Mouse (Mus musculus) heart, embryonic 15.5 days (tissue): ENCODE measurements around the gene Zpbp2. TPM values are rescaled to one million over a fixed set of nuclear protein-coding genes. Genes with fewer than 3 reads are reported as not detected.

ENCODE experiments used
- ATAC-seq: fragments of 200-750 bp; cut with Nextera tagmentation; replicated peaks from 2 replicates; pipeline ENCODE4 v1.8.0; 2017; ENCODE audit warnings: low read depth, moderate TSS enrichment; ENCODE audit not compliant: insufficient number of reproducible peaks, insufficient read depth, low FRiP score
- H3K27ac ChIP-seq: fragments of 300-500 bp; sonication (generic); 2 replicates; pipeline ENCODE4 v1.5.1; 2015; ENCODE audit warnings: mild to moderate bottlenecking, inconsistent platforms
- H3K27me3 ChIP-seq: fragments of 300-500 bp; sonication (generic); 2 replicates; pipeline ENCODE4 v1.6.1; 2015; ENCODE audit warnings: inconsistent platforms
- H3K36me3 ChIP-seq: fragments of 300-500 bp; sonication (generic); 2 replicates; pipeline ENCODE4 v1.6.1; 2015; ENCODE audit warnings: mild to moderate bottlenecking, inconsistent platforms
- H3K4me1 ChIP-seq: fragments of 300-500 bp; sonication (generic); replicated peaks from 2 replicates; pipeline ENCODE4 v1.6.1; 2015; ENCODE audit warnings: inconsistent platforms
- H3K4me2 ChIP-seq: fragments of 300-500 bp; sonication (generic); 2 replicates; pipeline ENCODE4 v1.6.1; 2015; ENCODE audit warnings: inconsistent platforms, mild to moderate bottlenecking, moderate library complexity
- H3K4me3 ChIP-seq: fragments of 300-500 bp; sonication (generic); 2 replicates; pipeline ENCODE4 v1.5.1; 2015; ENCODE audit warnings: mild to moderate bottlenecking, inconsistent platforms
- H3K9ac ChIP-seq: fragments of 300-500 bp; sonication (generic); 2 replicates; pipeline ENCODE4 v1.6.1; 2015; ENCODE audit warnings: mild to moderate bottlenecking, inconsistent platforms
- H3K9me3 ChIP-seq: fragments of 300-500 bp; sonication (generic); replicated peaks from 2 replicates; pipeline ENCODE4 v1.6.1; 2016; ENCODE audit warnings: inconsistent platforms
- WGBS: fragments of 180-500 bp; shearing (Covaris S2); methylation state at CpG from one replicate; pipeline ENCODE4 v1.1.7; 2015; ENCODE audit warnings: mixed read lengths; 5-methylcytosine and 5-hydroxymethylcytosine counted together
- polyA plus RNA-seq: library from polyadenylated mRNA; unstranded; fragments of >200 nt; fragmentation: Nextera tagmentation; extraction: Ambion mirVana; gene quantifications from 2 replicates; pipeline ENCODE4 v1.2.1, GENCODE M21; 2015

Gene Zpbp2
- polyA plus RNA-seq, 1 experiment from 2014 or later, result 0.11 TPM

DNA sequence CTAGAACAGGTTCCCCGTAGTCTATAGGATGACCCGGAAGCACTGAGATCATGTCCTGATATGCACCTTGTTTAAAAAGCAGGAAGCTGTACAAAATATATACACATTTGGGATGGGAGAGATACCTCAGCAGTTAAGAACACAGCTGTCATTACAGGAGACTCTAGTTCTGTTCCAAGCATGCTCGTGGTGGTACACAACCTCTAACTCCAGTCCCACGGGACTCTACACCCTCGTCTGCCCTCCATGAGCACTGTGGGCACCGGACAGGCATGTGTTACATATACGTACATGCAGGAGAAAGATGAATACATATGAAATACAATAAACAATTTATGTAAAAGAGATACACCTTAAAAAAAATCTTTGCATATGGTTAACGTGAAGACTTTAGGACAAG, 8.3 kb upstream of the Zpbp2 start:
- 70% methylated on average over 8 of the region's 8 CpGs for WGBS
- peaks cover 10% of the 10 kb centered on the region for H3K4me1 ChIP-seq
- ATAC-seq, result no peak
- no peaks in the 10 kb centered on the region for H3K9me3 ChIP-seq
- H3K4me2 ChIP-seq, result no peak overlapping the region
- H3K27ac ChIP-seq, result no peak overlapping the region
- H3K9ac ChIP-seq, result no peak overlapping the region
- no peaks in the 10 kb centered on the region for H3K36me3 ChIP-seq
- no peak overlapping the region for H3K4me3 ChIP-seq
- H3K27me3 ChIP-seq, result peaks cover 50% of the 10 kb centered on the region

- Histone ChIP-seq H3K36me3 (no peaks in the 10 kb centered on the region), H3K4me2 (no peak overlapping the region), H3K4me3 (no peak overlapping the region), H3K9me3 (no peaks in the 10 kb centered on the region), H3K27ac (no peak overlapping the region), H3K9ac (no peak overlapping the region), H3K4me1 (peaks cover 10% of the 10 kb centered on the region), H3K27me3 (peaks cover 58% of the 10 kb centered on the region)
- ATAC-seq, result no peak
- 74% methylated on average over 1 of the region's 1 CpGs for WGBS
Measured at GRCm38 (mm10) chr11:98543414-98543813, 7.5 kb upstream of the Zpbp2 start.

GRCm38 (mm10) chr11:98544890-98545677, 5.8 kb upstream of the Zpbp2 start:
- no peak for ATAC-seq
- Histone ChIP-seq H3K4me1 (peaks cover 10% of the 10 kb centered on the region), H3K9ac (peak overlapping the region; percentile 40; the same call in 1 of the 2 replicates), H3K27ac (no peak overlapping the region), H3K9me3 (no peaks in the 10 kb centered on the region), H3K4me2 (peak overlapping the region; percentile 86), H3K36me3 (no peaks in the 10 kb centered on the region), H3K27me3 (peaks cover 72% of the 10 kb centered on the region), H3K4me3 (peak overlapping the region; percentile 50)
- 4% methylated on average over 16 of the region's 16 CpGs for WGBS

- Histone ChIP-seq H3K27ac (no peak within 1 kb of the TSS), H3K4me2 (peak within 1 kb of the TSS; percentile 86), H3K4me3 (peak within 1 kb of the TSS; percentile 50), H3K9me3 (no peaks in the 10 kb centered on the region), H3K9ac (peak within 1 kb of the TSS; percentile 40), H3K27me3 (peaks cover 78% of the 10 kb centered on the region), H3K36me3 (no peaks in the 10 kb centered on the region), H3K4me1 (peaks cover 14% of the 10 kb centered on the region)
- no peak for ATAC-seq
- WGBS, result under 1% methylated on average over 58 of the region's 58 CpGs
Measured at GRCm38 (mm10) chr11:98545711-98546231, 5.1 kb upstream of the Zpbp2 start, which contains the start of gene Ikzf3. TSS of gene Ikzf3 (minus strand) at chr11:98546031.

GRCm38 (mm10) chr11:98546529-98547307, 4.2 kb upstream of the Zpbp2 start:
- no peak for ATAC-seq
- no peaks in the 10 kb centered on the region for H3K9me3 ChIP-seq
- 43% methylated on average over 12 of the region's 12 CpGs for WGBS
- H3K36me3 ChIP-seq, result no peaks in the 10 kb centered on the region
- H3K9ac ChIP-seq, result no peak overlapping the region
- no peak overlapping the region for H3K27ac ChIP-seq
- H3K27me3 ChIP-seq, result peaks cover 75% of the 10 kb centered on the region
- no peak overlapping the region for H3K4me2 ChIP-seq
- H3K4me3 ChIP-seq, result no peak overlapping the region
- peaks cover 17% of the 10 kb centered on the region for H3K4me1 ChIP-seq

DNA sequence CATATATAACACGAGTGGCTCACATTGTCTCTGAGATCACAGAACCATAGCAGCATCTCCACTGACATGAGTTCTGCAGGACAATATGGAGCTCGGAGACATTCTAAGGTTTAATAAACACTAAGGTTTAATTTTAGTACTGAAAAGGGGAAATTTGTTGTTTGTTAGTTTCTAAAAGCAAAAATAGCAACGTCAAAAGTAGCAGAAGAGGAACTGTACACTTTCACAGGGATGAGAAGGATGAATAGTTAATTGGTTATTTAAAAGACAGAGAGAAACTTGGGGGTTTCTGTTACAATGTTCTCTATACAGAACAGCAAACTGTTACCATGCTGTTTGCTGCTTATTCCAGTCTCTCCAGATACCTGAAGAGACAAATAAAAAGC, 3.6 kb upstream of the Zpbp2 start:
- Histone ChIP-seq H3K4me1 (peaks cover 17% of the 10 kb centered on the region), H3K27me3 (peaks cover 69% of the 10 kb centered on the region), H3K4me3 (no peak overlapping the region), H3K27ac (no peak overlapping the region), H3K36me3 (no peaks in the 10 kb centered on the region), H3K9me3 (no peaks in the 10 kb centered on the region), H3K9ac (no peak overlapping the region), H3K4me2 (no peak overlapping the region)
- no peak for ATAC-seq
- WGBS, result 58% methylated on average over 3 of the region's 3 CpGs

DNA sequence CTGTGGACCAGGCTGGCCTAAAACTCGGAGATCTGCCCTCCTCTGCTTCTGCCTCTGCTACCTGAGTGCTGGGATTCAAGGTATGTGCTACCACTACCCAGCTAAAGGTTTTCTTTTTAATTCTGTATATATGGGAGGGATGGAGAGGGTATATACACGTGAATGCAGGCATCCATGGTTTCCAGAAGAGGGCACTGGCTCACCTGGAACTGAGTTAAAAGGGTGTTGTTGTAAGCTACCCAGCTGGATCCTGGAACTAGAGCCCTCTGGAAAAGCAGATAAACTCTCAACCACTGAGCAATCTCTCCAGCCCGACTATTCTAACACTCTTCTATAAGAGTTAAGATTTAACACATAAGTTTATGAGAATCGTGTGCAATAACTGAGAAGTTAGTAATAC, 1.5 kb upstream of the Zpbp2 start:
- H3K27me3 ChIP-seq, result peaks cover 52% of the 10 kb centered on the region
- WGBS, result 59% methylated on average over 4 of the region's 4 CpGs
- H3K4me3 ChIP-seq, result no peak overlapping the region
- H3K36me3 ChIP-seq, result no peaks in the 10 kb centered on the region
- no peak for ATAC-seq
- peaks cover 17% of the 10 kb centered on the region for H3K4me1 ChIP-seq
- H3K27ac ChIP-seq, result no peak overlapping the region
- H3K9ac ChIP-seq, result no peak overlapping the region
- no peaks in the 10 kb centered on the region for H3K9me3 ChIP-seq
- no peak overlapping the region for H3K4me2 ChIP-seq

DNA sequence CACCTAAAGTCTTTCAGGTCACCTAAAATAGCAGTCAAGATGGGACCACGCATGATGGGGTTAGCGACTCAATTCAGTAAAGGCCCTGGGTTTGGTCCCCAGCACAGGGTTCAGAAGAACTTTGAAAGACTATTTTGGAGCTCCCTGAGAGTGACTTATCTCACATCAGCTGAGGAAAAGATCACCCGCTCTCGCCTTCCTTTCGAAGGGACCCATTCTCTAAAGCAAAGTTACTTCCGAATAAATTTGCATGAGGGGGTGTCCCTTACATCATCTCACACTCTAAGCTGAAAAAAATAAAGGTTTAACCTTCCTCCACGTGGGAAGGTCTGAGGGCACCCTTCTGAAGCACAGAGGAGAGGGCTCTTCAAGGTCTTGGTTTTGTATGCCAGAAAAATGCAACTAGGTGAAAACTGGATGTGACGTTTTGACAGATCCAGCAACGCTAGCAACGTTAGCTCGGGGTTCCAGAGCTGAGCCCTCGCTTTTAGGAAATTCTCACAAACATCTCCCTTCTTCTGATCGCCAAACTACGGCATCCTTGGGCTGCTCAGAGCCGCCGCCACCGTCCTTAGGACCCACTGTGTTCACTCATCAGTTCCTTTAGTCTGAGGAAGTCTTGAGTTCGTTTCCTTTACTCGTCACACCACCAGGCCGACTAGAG, 454 bp upstream of the Zpbp2 start:
- peaks cover 14% of the 10 kb centered on the region for H3K4me1 ChIP-seq
- WGBS, result 17% methylated on average over 20 of the region's 20 CpGs
- H3K9ac ChIP-seq, result peak overlapping the region; percentile 69; the same call in 1 of the 2 replicates
- ATAC-seq, result no peak
- peak overlapping the region; percentile 76 for H3K4me3 ChIP-seq
- peak overlapping the region; percentile 68 for H3K4me2 ChIP-seq
- H3K9me3 ChIP-seq, result no peaks in the 10 kb centered on the region
- peaks cover 49% of the 10 kb centered on the region for H3K27me3 ChIP-seq
- H3K27ac ChIP-seq, result no peak overlapping the region
- H3K36me3 ChIP-seq, result no peaks in the 10 kb centered on the region

GRCm38 (mm10) chr11:98553966-98554365, 3.1 kb downstream of the Zpbp2 start:
- H3K9ac ChIP-seq, result no peak overlapping the region
- no peak overlapping the region for H3K4me2 ChIP-seq
- peaks cover 16% of the 10 kb centered on the region for H3K27me3 ChIP-seq
- no peaks in the 10 kb centered on the region for H3K36me3 ChIP-seq
- H3K4me1 ChIP-seq, result peaks cover 7% of the 10 kb centered on the region
- no peak for ATAC-seq
- no peak overlapping the region for H3K27ac ChIP-seq
- 84% methylated on average over 4 of the region's 4 CpGs for WGBS
- no peak overlapping the region for H3K4me3 ChIP-seq
- H3K9me3 ChIP-seq, result no peaks in the 10 kb centered on the region

- no peak overlapping the region for H3K4me2 ChIP-seq
- H3K27ac ChIP-seq, result no peak overlapping the region
- H3K9me3 ChIP-seq, result no peaks in the 10 kb centered on the region
- no peaks in the 10 kb centered on the region for H3K36me3 ChIP-seq
- peaks cover 7% of the 10 kb centered on the region for H3K4me1 ChIP-seq
- WGBS, result 68% methylated on average over 12 of the region's 12 CpGs
- no peak overlapping the region for H3K4me3 ChIP-seq
- H3K27me3 ChIP-seq, result peaks cover 4% of the 10 kb centered on the region
- ATAC-seq, result no peak
- no peak overlapping the region for H3K9ac ChIP-seq
Measured at GRCm38 (mm10) chr11:98555124-98555700, 4.3 kb downstream of the Zpbp2 start.

GRCm38 (mm10) chr11:98560942-98561341, 10.0 kb downstream of the Zpbp2 start:
- Histone ChIP-seq H3K36me3 (no peaks in the 10 kb centered on the region), H3K4me2 (no peak overlapping the region), H3K27ac (0 out of 2 replicates have a peak overlapping the region, but pooled peaks have one; percentile 21), H3K9ac (no peak overlapping the region), H3K4me1 (peaks cover 6% of the 10 kb centered on the region; the same call in 1 of the 2 replicates), H3K4me3 (no peak overlapping the region), H3K27me3 (no peaks in the 10 kb centered on the region), H3K9me3 (no peaks in the 10 kb centered on the region)
- 18% methylated on average over 7 of the region's 7 CpGs for WGBS
- ATAC-seq, result no peak
